ENCODE assay signal across 9 mouse cellular contexts in the genomic region with DNA sequence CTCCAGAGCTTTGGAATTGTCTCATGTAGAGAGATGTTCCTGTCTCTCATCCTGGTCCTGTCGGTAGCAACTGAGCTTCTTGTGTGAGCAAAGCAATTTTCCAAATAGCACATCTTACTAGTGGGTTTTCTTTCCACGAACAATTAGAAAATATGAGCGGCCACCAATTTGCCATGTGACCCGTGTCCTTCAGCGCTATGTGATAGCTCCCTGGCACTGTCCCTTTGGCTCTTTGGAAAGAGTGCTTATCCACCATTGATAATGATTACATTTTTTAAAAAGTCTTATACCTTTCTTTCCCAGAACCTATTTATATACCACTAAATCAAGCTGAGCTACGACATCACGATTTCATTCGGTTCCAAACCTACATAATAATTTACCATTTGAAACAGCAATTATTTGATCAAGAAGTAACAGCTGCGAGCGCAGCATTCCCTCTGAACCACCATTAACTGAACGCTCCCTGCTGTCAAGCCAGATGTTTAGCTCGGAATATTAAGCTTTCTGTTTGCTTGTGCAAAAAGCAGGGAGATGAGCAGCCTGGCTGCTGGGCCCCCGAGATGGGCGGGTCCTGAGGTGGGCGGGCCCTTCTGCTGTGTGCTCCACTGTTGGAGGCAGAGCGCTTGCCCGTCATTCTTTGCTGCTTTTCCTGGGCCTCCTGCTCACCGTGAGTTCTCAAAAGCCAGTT. TPM values are rescaled to one million over a fixed set of nuclear protein-coding genes. Genes with fewer than 3 reads are reported as not detected.
A peak's percentile ranks its signal among the peaks of the same experiment; 100 is the strongest.
DNase-seq lines count a peak whose midpoint lies in the region; ATAC-seq and TF ChIP-seq lines count a peak whose summit lies in the region.
"Had no signal": no experiment of that assay in that cellular context is flagged by ENCODE, and none has a peak within 500 bp of the region (broad histone marks: within the 10 kb centered on the region; RNA-seq: fewer than 3 reads in every experiment).

No protein-coding gene starts in this region.

- TF ChIP-seq CTCF in kidney, adult 2 months (conservative IDR thresholded peaks at IDR 0.05; ENCODE audit: insufficient read depth, insufficient read length, low read depth, low read length): no peak
- no peak for TF ChIP-seq CTCF in lung, postnatal 0 days (IDR thresholded peaks at IDR 0.05)

- no peaks in the 10 kb centered on the region for H3K4me1 ChIP-seq in kidney, adult 2 months (ENCODE audit: control insufficient read depth, insufficient read depth, low read length)
- H3K4me1 ChIP-seq in lung, postnatal 0 days (ENCODE audit: insufficient read depth, low read depth, low read length): no peaks in the 10 kb centered on the region

- 42% methylated on average over 18 of the region's 18 CpGs for WGBS in kidney, adult 2 months
- WGBS in lung, postnatal 0 days: 35% methylated on average over 18 of the region's 18 CpGs

- H3K36me3 ChIP-seq in kidney, adult 2 months (ENCODE audit: control insufficient read depth, insufficient read depth, low read length): no peaks in the 10 kb centered on the region
- H3K36me3 ChIP-seq in lung, postnatal 0 days (ENCODE audit: insufficient read depth, low read length): no peaks in the 10 kb centered on the region

- H3K27me3 ChIP-seq in kidney, adult 2 months (replicated peaks; ENCODE audit: control insufficient read depth, insufficient read depth, low read length): no peaks in the 10 kb centered on the region
- no peaks in the 10 kb centered on the region for H3K27me3 ChIP-seq in lung, postnatal 0 days (replicated peaks; ENCODE audit: insufficient read depth, low read length)

- H3K4me2 ChIP-seq in lung, postnatal 0 days (replicated peaks; ENCODE audit: low read depth, low read length): peak overlapping the region; percentile 33; the same call in 1 of the 2 replicates

- no peak overlapping the region for H3K4me3 ChIP-seq in kidney, adult 2 months (ENCODE audit: insufficient read depth, low read depth, low read length)
- peak overlapping the region; percentile 8; the same call in 1 of the 2 replicates for H3K4me3 ChIP-seq in lung, postnatal 0 days (ENCODE audit: low read depth, low read length)

- ATAC-seq in granulocyte monocyte progenitor cell, adult 5-6 weeks (replicated peaks; ENCODE audit: poor library complexity, severe bottlenecking): peak; percentile 94
- ATAC-seq in lung, postnatal 0 days: peak; percentile 80
- no peak for ATAC-seq in activated CD4-positive, CD25-positive, alpha-beta regulatory T cell, adult 4 months

- DNase-seq in kidney, adult 2 months: peak; percentile 17
- DNase-seq in kidney, adult 9 months: no peak
- DNase-seq in embryo, embryonic 11.5 days (ENCODE audit: low read depth, low spot score): peak; percentile 39
- peak; percentile 39 for DNase-seq in kidney, postnatal 14 days
- DNase-seq in lung, postnatal 0 days (ENCODE audit: low spot score): peak; percentile 75
- peak; percentile 41 for DNase-seq in ovary, postnatal 36 days (ENCODE audit: low spot score)

- H3K27ac ChIP-seq in kidney, adult 2 months (ENCODE audit: insufficient read depth, low read depth, low read length): no peak overlapping the region
- H3K27ac ChIP-seq in lung, postnatal 0 days (ENCODE audit: low read length): no peak overlapping the region

- no peaks in the 10 kb centered on the region for H3K9me3 ChIP-seq in lung, postnatal 0 days (ENCODE audit: low read length)

- H3K9ac ChIP-seq in lung, postnatal 0 days (replicated peaks; ENCODE audit: low read depth): no peak overlapping the region

- no peak for TF ChIP-seq EP300 in lung, postnatal 0 days (IDR thresholded peaks at IDR 0.05)

- TF ChIP-seq POLR2A in kidney, adult 2 months (IDR thresholded peaks at IDR 0.05; ENCODE audit: low read depth, low read length): no peak

RNA-seq across cellular contexts. Expression of a gene that starts 20.8 kb away (rescaled TPM):
- 21.3 and 22.3 TPM in 2 replicates for polyA plus RNA-seq in kidney, adult 2 months (2012; rRNA removed)
- total RNA-seq in granulocyte monocyte progenitor cell, adult 5-6 weeks (2014; fragmentation: Nextera tagmentation): 8.1 and 13.7 TPM in 2 replicates
- total RNA-seq in granulocyte monocyte progenitor cell, adult 5-6 weeks (2017): 14.7 and 24.6 TPM in 2 replicates
- 26.9 and 32.9 TPM in 2 replicates for polyA plus RNA-seq in lung, postnatal 0 days (2015; fragmentation: Nextera tagmentation; extraction: Ambion mirVana)
- polyA plus RNA-seq in activated CD4-positive, CD25-positive, alpha-beta regulatory T cell, adult 4 months (2017; shearing (Covaris generic)): 1 to 10 TPM; 1.4 to 2.0 TPM
- total RNA-seq: MEL had no signal

RNA-seq across cellular contexts. Expression of a gene that starts 52.3 kb away (rescaled TPM):
- polyA plus RNA-seq in kidney, adult 2 months (2012; rRNA removed): 48.9 and 49.4 TPM in 2 replicates
- total RNA-seq in granulocyte monocyte progenitor cell, adult 5-6 weeks (2014; fragmentation: Nextera tagmentation): 47.2 and 70.3 TPM in 2 replicates
- 87.4 and 88.1 TPM in 2 replicates for total RNA-seq in granulocyte monocyte progenitor cell, adult 5-6 weeks (2017)
- polyA plus RNA-seq in lung, postnatal 0 days (2015; fragmentation: Nextera tagmentation; extraction: Ambion mirVana): 26.1 and 33.4 TPM in 2 replicates
- polyA plus RNA-seq in activated CD4-positive, CD25-positive, alpha-beta regulatory T cell, adult 4 months (2017; shearing (Covaris generic)): 10 to 100 TPM; 32.9 to 45.2 TPM
